Mouse (Mus musculus): ENCODE data around the gene Net1.

GRCm38 (mm10) chr13:3925632-3926031 lies 7.6 kb upstream of the Net1 start:
- TF ChIP-seq POLR2A (IDR thresholded peaks at IDR 0.05; ENCODE audit: low read depth, low read length) (no peak), CTCF (IDR thresholded peaks at IDR 0.05; ENCODE audit: borderline replicate concordance, insufficient read depth, low read length) (no peak)

All from embryonic fibroblast, embryonic 13.5 days (primary cell).